Mouse (Mus musculus): ENCODE results near the gene Kif3c.

DNA sequence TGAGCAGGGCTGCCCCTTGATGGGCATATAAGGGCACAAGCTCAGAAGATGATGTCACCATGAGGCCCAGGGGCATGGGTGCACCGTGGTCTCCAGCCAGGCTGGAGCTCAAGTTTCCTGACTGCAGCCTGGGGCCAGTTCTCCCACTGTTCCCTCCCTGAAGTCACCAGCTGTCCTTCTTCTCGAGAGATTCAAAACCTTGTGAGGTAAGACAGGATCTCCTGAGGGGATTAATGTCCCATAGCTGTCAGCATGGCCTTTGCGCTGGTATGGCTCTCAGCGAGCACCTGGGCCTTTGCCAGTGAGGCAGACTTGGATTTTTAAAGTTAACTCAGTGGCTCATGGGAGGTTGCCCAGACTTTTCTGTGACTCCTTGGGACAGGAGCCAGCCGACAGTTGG lies 14.8 kb upstream of the Kif3c start:
- no peak for TF ChIP-seq CTCF (IDR thresholded peaks at IDR 0.05; ENCODE audit: low read depth)
- TF ChIP-seq EP300 (IDR thresholded peaks at IDR 0.05; ENCODE audit: low read depth): no peak
